Mouse (Mus musculus): ENCODE data around the gene Tspan18.

The Tspan18 gene

GRCm38 (mm10) chr2:93335996-93336395 lies 1.7 kb upstream of the Tspan18 start:
- no peak for DNase-seq

GRCm38 (mm10) chr2:93333241-93333816 lies 976 bp downstream of the Tspan18 start:
- DNase-seq: peak; percentile 84

- no peak for DNase-seq
These were observed 2.0 kb downstream of the Tspan18 start for GRCm38 (mm10) chr2:93332277-93332676.

- no peak for DNase-seq
These were observed 3.2 kb downstream of the Tspan18 start for GRCm38 (mm10) chr2:93331121-93331520.

GRCm38 (mm10) chr2:93329120-93329519 lies 5.2 kb downstream of the Tspan18 start:
- no peak for DNase-seq

GRCm38 (mm10) chr2:93327915-93328555 lies 6.3 kb downstream of the Tspan18 start:
- no peak for DNase-seq

- DNase-seq: no peak
These were observed 9.6 kb downstream of the Tspan18 start for GRCm38 (mm10) chr2:93324681-93325080.

- no peak for DNase-seq
These were observed 12.4 kb downstream of the Tspan18 start for GRCm38 (mm10) chr2:93321946-93322345.

GRCm38 (mm10) chr2:93320267-93320666 lies 14.0 kb downstream of the Tspan18 start:
- no peak for DNase-seq

GRCm38 (mm10) chr2:93319598-93319997 lies 14.7 kb downstream of the Tspan18 start:
- DNase-seq: no peak

GRCm38 (mm10) chr2:93318781-93319349 lies 15.4 kb downstream of the Tspan18 start:
- DNase-seq: no peak

- no peak for DNase-seq
These were observed 20.3 kb downstream of the Tspan18 start for GRCm38 (mm10) chr2:93313768-93314632.

- DNase-seq: no peak
These were observed 21.8 kb downstream of the Tspan18 start for GRCm38 (mm10) chr2:93312458-93312857.

- DNase-seq: no peak
These were observed 24.4 kb downstream of the Tspan18 start for GRCm38 (mm10) chr2:93309724-93310413.

- no peak for DNase-seq
These were observed 27.4 kb downstream of the Tspan18 start for GRCm38 (mm10) chr2:93306898-93307297.

- no peak for DNase-seq
These were observed 30.1 kb downstream of the Tspan18 start for GRCm38 (mm10) chr2:93304273-93304634.

GRCm38 (mm10) chr2:93303585-93304272 lies 30.6 kb downstream of the Tspan18 start:
- no peak for DNase-seq

- no peak for DNase-seq
These were observed 31.1 kb downstream of the Tspan18 start for GRCm38 (mm10) chr2:93303260-93303584.

- DNase-seq: no peak
These were observed 36.6 kb downstream of the Tspan18 start for GRCm38 (mm10) chr2:93297656-93298055.

GRCm38 (mm10) chr2:93291186-93291926 lies 42.9 kb downstream of the Tspan18 start:
- no peak for DNase-seq

- no peak for DNase-seq
These were observed 43.8 kb downstream of the Tspan18 start for GRCm38 (mm10) chr2:93290345-93291118.

All from liver (tissue).